Comparison of ENCODE assay signal across 7 mouse cellular contexts in the genomic region with DNA sequence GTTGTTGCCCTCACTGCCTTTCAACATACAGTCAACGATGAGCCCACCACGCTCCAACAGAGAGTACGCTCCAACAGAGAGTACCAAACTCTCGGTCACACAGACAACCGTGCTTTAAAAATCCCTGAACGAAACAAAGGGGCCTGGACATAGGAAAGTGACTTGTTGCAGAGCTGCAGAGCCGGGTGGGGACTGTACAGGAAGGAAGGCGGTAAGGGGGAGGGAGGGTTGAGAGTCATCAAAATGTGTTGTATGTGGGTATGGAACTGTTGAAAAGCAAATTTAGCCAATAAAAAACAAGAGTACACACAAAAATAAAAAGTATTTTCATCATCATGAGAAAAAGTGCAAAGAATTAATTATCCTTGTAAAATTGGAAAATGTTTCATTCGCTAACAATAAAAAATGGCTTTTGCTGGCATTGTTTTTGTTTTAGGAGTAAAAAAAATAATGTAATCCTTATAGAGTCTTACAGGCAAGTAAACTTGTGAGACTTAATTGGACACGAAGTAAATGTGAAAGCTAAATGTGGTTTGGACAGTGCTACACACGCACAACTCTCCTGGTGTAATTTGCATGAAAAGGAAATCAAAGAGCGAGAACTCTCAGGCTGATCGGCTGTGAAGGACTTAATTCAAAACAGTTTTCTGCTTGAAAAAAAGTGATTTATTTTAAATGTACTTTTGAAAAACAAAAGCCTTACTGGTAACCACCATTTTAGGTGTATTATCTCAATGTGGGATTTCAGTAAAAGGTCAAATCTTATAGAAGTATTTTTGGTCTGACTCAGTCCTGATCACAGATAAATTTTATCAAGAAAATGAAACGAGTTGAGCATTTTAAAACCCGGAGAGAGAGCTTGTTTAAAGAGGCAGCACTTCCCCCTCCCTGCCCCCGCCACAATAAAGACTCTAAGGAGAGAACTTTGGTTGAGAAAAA.
DNase-seq lines count a peak whose midpoint lies in the region; ATAC-seq lines count a peak whose summit lies in the region.

No protein-coding gene starts in this region.

- ATAC-seq in midbrain, embryonic 14.5 days (ENCODE audit: low FRiP score, low TSS enrichment), result no peak
- no peak for ATAC-seq in midbrain, embryonic 13.5 days
- no peak for ATAC-seq in embryonic facial prominence, embryonic 11.5 days (replicated peaks; ENCODE audit: insufficient number of reproducible peaks, low FRiP score, low TSS enrichment, low read depth)
- ATAC-seq in inflammation-experienced regulatory T-cells, adult 6 months, result peak; percentile 85
- ATAC-seq in erythroblast, adult 5-6 weeks (replicated peaks; ENCODE audit: low FRiP score, poor library complexity, severe bottlenecking), result no peak

- no peaks in the 10 kb centered on the region for H3K36me3 ChIP-seq in midbrain, embryonic 14.5 days (ENCODE audit: control insufficient read depth, insufficient read depth, low read length)
- H3K36me3 ChIP-seq in midbrain, embryonic 13.5 days, result no peaks in the 10 kb centered on the region
- H3K36me3 ChIP-seq in embryonic facial prominence, embryonic 11.5 days (replicated peaks; ENCODE audit: control insufficient read depth, insufficient read depth, low read depth, low read length), result no peaks in the 10 kb centered on the region

- H3K27me3 ChIP-seq in midbrain, embryonic 14.5 days (ENCODE audit: control insufficient read depth, insufficient read depth, low read length), result no peaks in the 10 kb centered on the region
- no peaks in the 10 kb centered on the region for H3K27me3 ChIP-seq in midbrain, embryonic 13.5 days
- no peaks in the 10 kb centered on the region for H3K27me3 ChIP-seq in embryonic facial prominence, embryonic 11.5 days (ENCODE audit: control insufficient read depth, insufficient read depth, low read length)

- H3K27ac ChIP-seq in midbrain, embryonic 14.5 days (replicated peaks; ENCODE audit: low read depth, low read length), result no peak overlapping the region
- H3K27ac ChIP-seq in midbrain, embryonic 13.5 days, result no peak overlapping the region
- H3K27ac ChIP-seq in embryonic facial prominence, embryonic 11.5 days (replicated peaks; ENCODE audit: low read depth, low read length), result no peak overlapping the region

- H3K4me2 ChIP-seq in midbrain, embryonic 14.5 days (ENCODE audit: low read length), result 0 out of 2 replicates have a peak overlapping the region, but pooled peaks have one; percentile 4
- no peak overlapping the region for H3K4me2 ChIP-seq in midbrain, embryonic 13.5 days (replicated peaks)
- H3K4me2 ChIP-seq in embryonic facial prominence, embryonic 11.5 days (ENCODE audit: low read depth, low read length), result no peak overlapping the region

- peak; percentile 8 for DNase-seq in midbrain, embryonic 14.5 days
- peak; percentile 52 for DNase-seq in embryonic facial prominence, embryonic 11.5 days (ENCODE audit: low spot score)
- peak; percentile 39 to 50 for DNase-seq in thymus, postnatal 36 days
- DNase-seq in right cerebral cortex, postnatal 14 days, result no peak

- H3K4me3 ChIP-seq in midbrain, embryonic 14.5 days (replicated peaks; ENCODE audit: low read depth, low read length), result no peak overlapping the region
- no peak overlapping the region for H3K4me3 ChIP-seq in midbrain, embryonic 13.5 days (replicated peaks)
- H3K4me3 ChIP-seq in embryonic facial prominence, embryonic 11.5 days (ENCODE audit: low read depth, low read length), result no peak overlapping the region

- H3K9me3 ChIP-seq in midbrain, embryonic 14.5 days (ENCODE audit: control insufficient read depth, low read length), result no peaks in the 10 kb centered on the region
- H3K9me3 ChIP-seq in midbrain, embryonic 13.5 days, result 0 out of 2 replicates have a peak, but pooled peaks cover 3% of the 10 kb centered on the region
- H3K9me3 ChIP-seq in embryonic facial prominence, embryonic 11.5 days (replicated peaks; ENCODE audit: control insufficient read depth, low read length), result no peaks in the 10 kb centered on the region

- H3K4me1 ChIP-seq in midbrain, embryonic 14.5 days (ENCODE audit: control insufficient read depth, insufficient read depth, low read length), result 0 out of 2 replicates have a peak, but pooled peaks cover 4% of the 10 kb centered on the region
- peaks cover 12% of the 10 kb centered on the region for H3K4me1 ChIP-seq in midbrain, embryonic 13.5 days (replicated peaks)
- no peaks in the 10 kb centered on the region for H3K4me1 ChIP-seq in embryonic facial prominence, embryonic 11.5 days (ENCODE audit: control insufficient read depth, insufficient read depth, low read length)

- 19% methylated on average over 16 of the region's 16 CpGs for WGBS in midbrain, embryonic 14.5 days
- WGBS in midbrain, embryonic 13.5 days, result 15% methylated on average over 16 of the region's 16 CpGs
- 30% methylated on average over 16 of the region's 16 CpGs for WGBS in embryonic facial prominence, embryonic 11.5 days

- H3K9ac ChIP-seq in midbrain, embryonic 14.5 days (replicated peaks; ENCODE audit: low read length), result no peak overlapping the region
- no peak overlapping the region for H3K9ac ChIP-seq in midbrain, embryonic 13.5 days (replicated peaks)
- no peak overlapping the region for H3K9ac ChIP-seq in embryonic facial prominence, embryonic 11.5 days (replicated peaks; ENCODE audit: low read length)
